ENCODE assay signal across 8 mouse cellular contexts in genomic region chr4:132309849-132310472, GRCm38 (mm10). TPM values are rescaled to one million over a fixed set of nuclear protein-coding genes. Genes with fewer than 3 reads are reported as not detected.
A peak's percentile ranks its signal among the peaks of the same experiment; 100 is the strongest.
DNase-seq lines count a peak whose midpoint lies in the region; ATAC-seq and TF ChIP-seq lines count a peak whose summit lies in the region.

No protein-coding gene starts in this region.

- no peaks in the 10 kb centered on the region for H3K9me3 ChIP-seq in forebrain, embryonic 13.5 days (replicated peaks)
- H3K9me3 ChIP-seq in hindbrain, postnatal 0 days (ENCODE audit: low read length), result no peaks in the 10 kb centered on the region
- H3K9me3 ChIP-seq in limb, embryonic 13.5 days, result no peaks in the 10 kb centered on the region
- no peaks in the 10 kb centered on the region for H3K9me3 ChIP-seq in midbrain, embryonic 13.5 days
- H3K9me3 ChIP-seq in stomach, embryonic 15.5 days, result no peaks in the 10 kb centered on the region

- no peak for ATAC-seq in forebrain, embryonic 13.5 days
- ATAC-seq in hindbrain, postnatal 0 days, result peak; percentile 49
- peak; percentile 51; the same call in 1 of the 2 replicates for ATAC-seq in limb, embryonic 13.5 days (ENCODE audit: low FRiP score, low read depth)
- ATAC-seq in midbrain, embryonic 13.5 days, result peak; percentile 24; the same call in 1 of the 2 replicates
- ATAC-seq in stomach, embryonic 15.5 days (ENCODE audit: insufficient read depth, low FRiP score, low read depth), result no peak

- H3K27ac ChIP-seq in gastrocnemius, adult 2 months, result peak overlapping the region; percentile 94
- H3K27ac ChIP-seq in brown adipose tissue, adult 24 weeks (replicated peaks; ENCODE audit: low read depth, low read length), result no peak overlapping the region
- peak overlapping the region; percentile 85 for H3K27ac ChIP-seq in forebrain, embryonic 13.5 days
- peak overlapping the region; percentile 95 for H3K27ac ChIP-seq in hindbrain, postnatal 0 days
- peak overlapping the region; percentile 94 for H3K27ac ChIP-seq in limb, embryonic 13.5 days
- H3K27ac ChIP-seq in midbrain, embryonic 13.5 days, result peak overlapping the region; percentile 90
- peak overlapping the region; percentile 89; the same call in 1 of the 2 replicates for H3K27ac ChIP-seq in stomach, embryonic 15.5 days

- H3K27me3 ChIP-seq in forebrain, embryonic 13.5 days, result no peaks in the 10 kb centered on the region
- no peaks in the 10 kb centered on the region for H3K27me3 ChIP-seq in hindbrain, postnatal 0 days (ENCODE audit: insufficient read depth, low read length)
- H3K27me3 ChIP-seq in limb, embryonic 13.5 days, result no peaks in the 10 kb centered on the region
- no peaks in the 10 kb centered on the region for H3K27me3 ChIP-seq in midbrain, embryonic 13.5 days
- H3K27me3 ChIP-seq in stomach, embryonic 15.5 days (replicated peaks), result no peaks in the 10 kb centered on the region

- WGBS in forebrain, embryonic 13.5 days, result 27% methylated on average over 10 of the region's 10 CpGs
- WGBS in hindbrain, postnatal 0 days, result 32% methylated on average over 10 of the region's 10 CpGs
- WGBS in limb, embryonic 13.5 days, result 24% methylated on average over 10 of the region's 10 CpGs
- 30% methylated on average over 10 of the region's 10 CpGs for WGBS in midbrain, embryonic 13.5 days
- 27% methylated on average over 10 of the region's 10 CpGs for WGBS in stomach, embryonic 15.5 days

- H3K4me2 ChIP-seq in forebrain, embryonic 13.5 days, result peak overlapping the region; percentile 93
- H3K4me2 ChIP-seq in hindbrain, postnatal 0 days (ENCODE audit: low read depth, low read length), result peak overlapping the region; percentile 78
- H3K4me2 ChIP-seq in limb, embryonic 13.5 days (replicated peaks), result peak overlapping the region; percentile 93
- H3K4me2 ChIP-seq in midbrain, embryonic 13.5 days (replicated peaks), result peak overlapping the region; percentile 80
- peak overlapping the region; percentile 76 for H3K4me2 ChIP-seq in stomach, embryonic 15.5 days

- intact Hi-C loops in gastrocnemius, adult 2 months (cut with DNase I), result loop anchor here (2.0 kb wide), 1 partner anchor 19 kb away; the partner anchor contains the start of gene Trnau1ap
- intact Hi-C loops in gastrocnemius, postnatal 36 days (cut with DNase I), result loop anchor here (5.0 kb wide), 1 partner anchor 32 kb away; no protein-coding TSS in a partner anchor

- no peaks in the 10 kb centered on the region for H3K4me1 ChIP-seq in brown adipose tissue, adult 24 weeks (ENCODE audit: control insufficient read depth, insufficient read depth, insufficient read length, low read length)
- peaks cover 17% of the 10 kb centered on the region for H3K4me1 ChIP-seq in forebrain, embryonic 13.5 days
- H3K4me1 ChIP-seq in hindbrain, postnatal 0 days (ENCODE audit: insufficient read depth, low read length), result 0 out of 2 replicates have a peak, but pooled peaks cover 4% of the 10 kb centered on the region
- H3K4me1 ChIP-seq in limb, embryonic 13.5 days, result peaks cover 15% of the 10 kb centered on the region
- peaks cover 15% of the 10 kb centered on the region for H3K4me1 ChIP-seq in midbrain, embryonic 13.5 days (replicated peaks)
- H3K4me1 ChIP-seq in stomach, embryonic 15.5 days, result 0 out of 2 replicates have a peak, but pooled peaks cover 3% of the 10 kb centered on the region

- peak; percentile 67 for TF ChIP-seq CTCF in gastrocnemius, adult 2 months (IDR thresholded peaks at IDR 0.05)
- TF ChIP-seq CTCF in hindbrain, postnatal 0 days (IDR thresholded peaks at IDR 0.05; ENCODE audit: low read depth), result peak; percentile 61

- H3K4me3 ChIP-seq in gastrocnemius, adult 2 months, result peak overlapping the region; percentile 96
- H3K4me3 ChIP-seq in brown adipose tissue, adult 24 weeks (ENCODE audit: insufficient read depth, low read depth, low read length), result peak overlapping the region; percentile 41
- peak overlapping the region; percentile 73 for H3K4me3 ChIP-seq in forebrain, embryonic 13.5 days
- peak overlapping the region; percentile 74 for H3K4me3 ChIP-seq in hindbrain, postnatal 0 days (ENCODE audit: low read length)
- H3K4me3 ChIP-seq in limb, embryonic 13.5 days, result peak overlapping the region; percentile 82
- peak overlapping the region; percentile 65 for H3K4me3 ChIP-seq in midbrain, embryonic 13.5 days (replicated peaks)
- H3K4me3 ChIP-seq in stomach, embryonic 15.5 days (replicated peaks), result peak overlapping the region; percentile 76

- H3K36me3 ChIP-seq in forebrain, embryonic 13.5 days (ENCODE audit: poor library complexity, severe bottlenecking), result peaks cover 52% of the 10 kb centered on the region
- H3K36me3 ChIP-seq in hindbrain, postnatal 0 days (ENCODE audit: insufficient read depth, low read length), result peaks cover 22% of the 10 kb centered on the region
- peaks cover 50% of the 10 kb centered on the region for H3K36me3 ChIP-seq in limb, embryonic 13.5 days
- peaks cover 53% of the 10 kb centered on the region for H3K36me3 ChIP-seq in midbrain, embryonic 13.5 days
- H3K36me3 ChIP-seq in stomach, embryonic 15.5 days, result peaks cover 23% of the 10 kb centered on the region

- H3K9ac ChIP-seq in forebrain, embryonic 13.5 days, result peak overlapping the region; percentile 90
- peak overlapping the region; percentile 92 for H3K9ac ChIP-seq in hindbrain, postnatal 0 days (replicated peaks; ENCODE audit: low read length)
- H3K9ac ChIP-seq in limb, embryonic 13.5 days, result peak overlapping the region; percentile 94
- peak overlapping the region; percentile 91 for H3K9ac ChIP-seq in midbrain, embryonic 13.5 days (replicated peaks)
- peak overlapping the region; percentile 80 for H3K9ac ChIP-seq in stomach, embryonic 15.5 days

- DNase-seq in gastrocnemius, adult 2 months, result peak; percentile 75
- no peak for DNase-seq in gastrocnemius, postnatal 36 days
- DNase-seq in hindbrain, postnatal 0 days (ENCODE audit: low spot score), result peak; percentile 50

RNA-seq across cellular contexts. Expression of gene Rab42, which starts 6.8 kb away (rescaled TPM):
- under 1 TPM in 1 of 2 experiments, not detected in 1; 0.33 TPM for total RNA-seq in gastrocnemius, adult 2 months (2021)
- not detected for total RNA-seq in gastrocnemius, postnatal 36 days (2021)
- polyA plus RNA-seq in brown adipose tissue, adult 24 weeks (2012; ENCODE audit: insufficient read depth, insufficient read length, missing spikeins), result 2.3 TPM in 1 of 2 replicates, not detected in the other
- 0.23 and 0.64 TPM in 2 replicates for polyA plus RNA-seq in forebrain, embryonic 13.5 days (2015; fragmentation: Nextera tagmentation; extraction: Ambion mirVana)
- total RNA-seq in hindbrain, postnatal 0 days (2014; rRNA removed), result 4.9 and 5.4 TPM in 2 replicates
- 5.1 and 5.9 TPM in 2 replicates for polyA plus RNA-seq in hindbrain, postnatal 0 days (2015; fragmentation: Nextera tagmentation; extraction: Ambion mirVana)
- 1.7 and 1.9 TPM in 2 replicates for polyA plus RNA-seq in limb, embryonic 13.5 days (2015; fragmentation: Nextera tagmentation; extraction: Ambion mirVana)
- polyA plus RNA-seq in midbrain, embryonic 13.5 days (2015; fragmentation: Nextera tagmentation; extraction: Ambion mirVana), result 0.58 and 0.92 TPM in 2 replicates
- 1.8 and 2.4 TPM in 2 replicates for polyA plus RNA-seq in stomach, embryonic 15.5 days (2015; fragmentation: Nextera tagmentation; extraction: Ambion mirVana)

RNA-seq across cellular contexts. Expression of gene Trnau1ap, which starts 19.4 kb away (rescaled TPM):
- 10 to 100 TPM; 10.4 to 11.7 TPM for total RNA-seq in gastrocnemius, adult 2 months (2021)
- total RNA-seq in gastrocnemius, postnatal 36 days (2021), result 10 to 100 TPM in 1 of 2 experiments, 1 to 10 TPM in 1; 7.2 to 11.0 TPM
- 35.1 and 36.5 TPM in 2 replicates for polyA plus RNA-seq in brown adipose tissue, adult 24 weeks (2012; ENCODE audit: insufficient read depth, insufficient read length, missing spikeins)
- 87.8 and 96.4 TPM in 2 replicates for polyA plus RNA-seq in forebrain, embryonic 13.5 days (2015; fragmentation: Nextera tagmentation; extraction: Ambion mirVana)
- 53.2 and 79.3 TPM in 2 replicates for total RNA-seq in hindbrain, postnatal 0 days (2014; rRNA removed)
- 56.6 and 62.6 TPM in 2 replicates for polyA plus RNA-seq in hindbrain, postnatal 0 days (2015; fragmentation: Nextera tagmentation; extraction: Ambion mirVana)
- 81.2 and 82.4 TPM in 2 replicates for polyA plus RNA-seq in limb, embryonic 13.5 days (2015; fragmentation: Nextera tagmentation; extraction: Ambion mirVana)
- 78.6 and 83.6 TPM in 2 replicates for polyA plus RNA-seq in midbrain, embryonic 13.5 days (2015; fragmentation: Nextera tagmentation; extraction: Ambion mirVana)
- 67.4 and 68.2 TPM in 2 replicates for polyA plus RNA-seq in stomach, embryonic 15.5 days (2015; fragmentation: Nextera tagmentation; extraction: Ambion mirVana)

RNA-seq across cellular contexts. Expression of gene Taf12, which starts 35.8 kb away (rescaled TPM):
- total RNA-seq in gastrocnemius, adult 2 months (2021), result 10 to 100 TPM; 34.7 to 38.4 TPM
- 10 to 100 TPM; 32.5 to 33.4 TPM for total RNA-seq in gastrocnemius, postnatal 36 days (2021)
- polyA plus RNA-seq in brown adipose tissue, adult 24 weeks (2012; ENCODE audit: insufficient read depth, insufficient read length, missing spikeins), result 25.0 and 27.8 TPM in 2 replicates
- polyA plus RNA-seq in forebrain, embryonic 13.5 days (2015; fragmentation: Nextera tagmentation; extraction: Ambion mirVana), result 51.5 and 56.1 TPM in 2 replicates
- 7.3 and 7.6 TPM in 2 replicates for total RNA-seq in hindbrain, postnatal 0 days (2014; rRNA removed)
- polyA plus RNA-seq in hindbrain, postnatal 0 days (2015; fragmentation: Nextera tagmentation; extraction: Ambion mirVana), result 30.0 and 30.5 TPM in 2 replicates
- 50.6 and 55.6 TPM in 2 replicates for polyA plus RNA-seq in limb, embryonic 13.5 days (2015; fragmentation: Nextera tagmentation; extraction: Ambion mirVana)
- 53.6 and 54.1 TPM in 2 replicates for polyA plus RNA-seq in midbrain, embryonic 13.5 days (2015; fragmentation: Nextera tagmentation; extraction: Ambion mirVana)
- polyA plus RNA-seq in stomach, embryonic 15.5 days (2015; fragmentation: Nextera tagmentation; extraction: Ambion mirVana), result 38.4 and 43.0 TPM in 2 replicates

RNA-seq across cellular contexts. Expression of gene Rcc1, which starts 43.4 kb away (rescaled TPM):
- 1 to 10 TPM; 7.7 to 7.8 TPM for total RNA-seq in gastrocnemius, adult 2 months (2021)
- total RNA-seq in gastrocnemius, postnatal 36 days (2021), result 1 to 10 TPM; 6.0 to 6.3 TPM
- 3.4 and 7.6 TPM in 2 replicates for polyA plus RNA-seq in brown adipose tissue, adult 24 weeks (2012; ENCODE audit: insufficient read depth, insufficient read length, missing spikeins)
- polyA plus RNA-seq in forebrain, embryonic 13.5 days (2015; fragmentation: Nextera tagmentation; extraction: Ambion mirVana), result 82.2 and 89.5 TPM in 2 replicates
- total RNA-seq in hindbrain, postnatal 0 days (2014; rRNA removed), result 20.7 and 24.4 TPM in 2 replicates
- 28.8 and 29.7 TPM in 2 replicates for polyA plus RNA-seq in hindbrain, postnatal 0 days (2015; fragmentation: Nextera tagmentation; extraction: Ambion mirVana)
- 81.5 and 83.0 TPM in 2 replicates for polyA plus RNA-seq in limb, embryonic 13.5 days (2015; fragmentation: Nextera tagmentation; extraction: Ambion mirVana)
- polyA plus RNA-seq in midbrain, embryonic 13.5 days (2015; fragmentation: Nextera tagmentation; extraction: Ambion mirVana), result 54.1 and 54.6 TPM in 2 replicates
- 68.5 and 74.6 TPM in 2 replicates for polyA plus RNA-seq in stomach, embryonic 15.5 days (2015; fragmentation: Nextera tagmentation; extraction: Ambion mirVana)

RNA-seq across cellular contexts. Expression of gene Gmeb1, which starts 48.6 kb away (rescaled TPM):
- total RNA-seq in gastrocnemius, adult 2 months (2021), result 10 to 100 TPM in 1 of 2 experiments, 1 to 10 TPM in 1; 8.7 to 10.6 TPM
- total RNA-seq in gastrocnemius, postnatal 36 days (2021), result 1 to 10 TPM; 6.9 to 8.6 TPM
- 2.1 and 5.2 TPM in 2 replicates for polyA plus RNA-seq in brown adipose tissue, adult 24 weeks (2012; ENCODE audit: insufficient read depth, insufficient read length, missing spikeins)
- 50.0 and 55.3 TPM in 2 replicates for polyA plus RNA-seq in forebrain, embryonic 13.5 days (2015; fragmentation: Nextera tagmentation; extraction: Ambion mirVana)
- total RNA-seq in hindbrain, postnatal 0 days (2014; rRNA removed), result 19.1 and 20.1 TPM in 2 replicates
- polyA plus RNA-seq in hindbrain, postnatal 0 days (2015; fragmentation: Nextera tagmentation; extraction: Ambion mirVana), result 29.9 and 30.2 TPM in 2 replicates
- polyA plus RNA-seq in limb, embryonic 13.5 days (2015; fragmentation: Nextera tagmentation; extraction: Ambion mirVana), result 42.1 and 45.3 TPM in 2 replicates
- polyA plus RNA-seq in midbrain, embryonic 13.5 days (2015; fragmentation: Nextera tagmentation; extraction: Ambion mirVana), result 49.4 and 50.3 TPM in 2 replicates
- 30.1 and 30.3 TPM in 2 replicates for polyA plus RNA-seq in stomach, embryonic 15.5 days (2015; fragmentation: Nextera tagmentation; extraction: Ambion mirVana)

Comparison
In these comparisons a context has a peak if more than half of its experiments do, and no peak if none do; other contexts are left out.
1. DNase-seq: peak in gastrocnemius, adult 2 months (single experiment) and hindbrain, postnatal 0 days (single experiment); none in gastrocnemius, postnatal 36 days (0 of 2).
2. H3K4me3 ChIP-seq: peak in every context shown above with its lines; median percentile 96 in gastrocnemius, adult 2 months; 82 in limb, embryonic 13.5 days; 76 in stomach, embryonic 15.5 days; 74 in hindbrain, postnatal 0 days; 73 in forebrain, embryonic 13.5 days; 65 in midbrain, embryonic 13.5 days; 41 in brown adipose tissue, adult 24 weeks.
3. ATAC-seq: peak in hindbrain, postnatal 0 days (single experiment), limb, embryonic 13.5 days (single experiment) and midbrain, embryonic 13.5 days (single experiment); none in forebrain, embryonic 13.5 days (single experiment) and stomach, embryonic 15.5 days (single experiment).
4. Peak in every context shown above with its lines, with median percentiles within 50 percentile points of each other: H3K4me2 ChIP-seq and H3K9ac ChIP-seq.